Mouse (Mus musculus) urinary bladder, postnatal 10 days (tissue): ENCODE data around the gene Dmd.
"Not testable (repeated sequence)": the region's sequence is repeated elsewhere in the genome, so short reads cannot be mapped to it uniquely, and the experiment has no call there.

Experiments
- DNase-seq: peaks from one replicate; pipeline ENCODE4 v3.0.0; 2022; ENCODE audit warnings: low spot score

The Dmd gene

GRCm38 (mm10) chrX:82948630-82949029 lies at the start of gene Dmd:
Gene Dmd (plus strand): TSS chrX:82948870.
- no peak for DNase-seq

- DNase-seq, result no peak
These were observed 47.2 kb upstream of the Dmd start for GRCm38 (mm10) chrX:82901515-82901914.

- DNase-seq, result no peak
These were observed 39.0 kb downstream of the Dmd start for GRCm38 (mm10) chrX:82987683-82988082.

GRCm38 (mm10) chrX:83050190-83050589 lies 101.5 kb downstream of the Dmd start:
- no peak for DNase-seq

- DNase-seq, result no peak
These were observed 167.7 kb downstream of the Dmd start for GRCm38 (mm10) chrX:83116171-83116876.

- no peak for DNase-seq
These were observed 168.5 kb downstream of the Dmd start for GRCm38 (mm10) chrX:83117198-83117597.

- no peak for DNase-seq
These were observed 271.9 kb downstream of the Dmd start for GRCm38 (mm10) chrX:83220563-83220962.

GRCm38 (mm10) chrX:83221050-83221449 lies 272.4 kb downstream of the Dmd start:
- DNase-seq, result no peak

- no peak for DNase-seq
These were observed 538.9 kb downstream of the Dmd start, which contains the start of gene Tsga8 for GRCm38 (mm10) chrX:83487598-83487997. Gene Tsga8 (minus strand): TSS chrX:83487924.

- no peak for DNase-seq
These were observed 726.3 kb downstream of the Dmd start for GRCm38 (mm10) chrX:83674998-83675397.

- no peak for DNase-seq
These were observed 737.9 kb downstream of the Dmd start for GRCm38 (mm10) chrX:83686547-83686946.

GRCm38 (mm10) chrX:83740533-83740932 lies 791.9 kb downstream of the Dmd start:
- no peak for DNase-seq

GRCm38 (mm10) chrX:83746301-83747008 lies 797.8 kb downstream of the Dmd start:
- DNase-seq, result no peak

GRCm38 (mm10) chrX:83787406-83787805 lies 838.7 kb downstream of the Dmd start:
- no peak for DNase-seq

GRCm38 (mm10) chrX:83867469-83867868 lies 918.8 kb downstream of the Dmd start:
- not testable (repeated sequence) for DNase-seq

GRCm38 (mm10) chrX:83875389-83875788 lies 926.7 kb downstream of the Dmd start:
- DNase-seq, result not testable (repeated sequence)

GRCm38 (mm10) chrX:83975895-83976294 lies 1027.2 kb downstream of the Dmd start:
- DNase-seq, result no peak

- DNase-seq, result no peak
These were observed 1052.6 kb downstream of the Dmd start for GRCm38 (mm10) chrX:84001294-84001693.

GRCm38 (mm10) chrX:84062431-84062830 lies 1113.8 kb downstream of the Dmd start:
- not testable (repeated sequence) for DNase-seq

- no peak for DNase-seq
These were observed 1217.2 kb downstream of the Dmd start for GRCm38 (mm10) chrX:84165872-84166271.

GRCm38 (mm10) chrX:84241297-84241859 lies 1292.7 kb downstream of the Dmd start:
- DNase-seq, result no peak

GRCm38 (mm10) chrX:84330593-84330992 lies 1381.9 kb downstream of the Dmd start:
- no peak for DNase-seq

- no peak for DNase-seq
These were observed 1383.5 kb downstream of the Dmd start for GRCm38 (mm10) chrX:84332177-84332576.
